11 mouse cellular contexts compared by ENCODE assay signal in the genomic region with DNA sequence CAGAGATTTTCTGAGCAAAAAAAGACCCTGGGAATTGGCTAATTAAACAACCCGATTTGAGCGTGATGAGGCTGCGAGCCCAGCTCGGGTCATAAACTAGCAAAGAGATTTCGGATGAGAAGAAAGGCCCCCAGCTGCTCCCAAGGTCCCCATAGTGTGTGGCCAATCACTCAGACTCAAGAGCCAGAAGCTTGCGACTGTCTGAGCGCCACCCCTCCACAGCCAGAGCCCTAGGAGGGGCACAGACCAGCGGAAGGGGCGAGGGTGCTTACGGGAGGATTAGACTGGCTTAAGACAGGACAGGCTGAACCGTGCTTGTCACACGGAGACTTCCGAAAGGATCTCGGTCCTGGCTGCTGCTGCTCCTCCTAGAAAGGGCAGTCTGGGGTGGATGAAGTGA. TPM values are rescaled to one million over a fixed set of nuclear protein-coding genes. Genes with fewer than 3 reads are reported as not detected.
DNase-seq lines count a peak whose midpoint lies in the region; ATAC-seq and TF ChIP-seq lines count a peak whose summit lies in the region.
"Had no signal": no experiment of that assay in that cellular context is flagged by ENCODE, and none has a peak within 500 bp of the region (broad histone marks: within the 10 kb centered on the region; RNA-seq: fewer than 3 reads in every experiment).

No protein-coding gene starts in this region.

- peaks cover 26% of the 10 kb centered on the region for H3K4me1 ChIP-seq in heart, embryonic 10.5 days
- 0 out of 2 replicates have a peak, but pooled peaks cover 2% of the 10 kb centered on the region for H3K4me1 ChIP-seq in stomach, embryonic 14.5 days (ENCODE audit: control insufficient read depth, insufficient read depth, low read length)
- H3K4me1 ChIP-seq in stomach, postnatal 0 days (replicated peaks; ENCODE audit: control insufficient read depth, insufficient read depth) = no peaks in the 10 kb centered on the region
- H3K4me1 ChIP-seq in midbrain, embryonic 13.5 days (replicated peaks) = peaks cover 20% of the 10 kb centered on the region

- intact Hi-C loops in left cerebral cortex, postnatal 36 days (cut with DNase I) = no loop called here

- DNase-seq in heart, embryonic 10.5 days (ENCODE audit: low spot score) = no peak
- DNase-seq in heart, adult 9 months (ENCODE audit: low spot score in 2 of 2) = no peak
- DNase-seq in stomach, postnatal 0 days (ENCODE audit: low spot score) = no peak
- DNase-seq in gastrocnemius, adult 18-20 months (ENCODE audit: low spot score) = no peak
- no peak for DNase-seq in adrenal gland, adult (ENCODE audit: inconsistent age in 2 of 2, low spot score in 1 of 2)
- DNase-seq in left cerebral cortex, postnatal 36 days (ENCODE audit: low spot score in 2 of 2) = no peak
- DNase-seq: heart, postnatal 10 days had no signal

- peak overlapping the region; percentile 48; the same call in 1 of the 2 replicates for H3K27ac ChIP-seq in heart, embryonic 10.5 days
- H3K27ac ChIP-seq in stomach, embryonic 14.5 days (ENCODE audit: low read length) = no peak overlapping the region
- no peak overlapping the region for H3K27ac ChIP-seq in stomach, postnatal 0 days (replicated peaks)
- H3K27ac ChIP-seq in midbrain, embryonic 13.5 days = peak overlapping the region; percentile 35; the same call in 1 of the 2 replicates

- no peak for TF ChIP-seq EP300 in stomach, postnatal 0 days (optimal IDR thresholded peaks at IDR 0.05)

- WGBS in heart, embryonic 10.5 days = 18% methylated on average over 14 of the region's 14 CpGs
- WGBS in stomach, embryonic 14.5 days = 16% methylated on average over 14 of the region's 14 CpGs
- 21% methylated on average over 14 of the region's 14 CpGs for WGBS in stomach, postnatal 0 days
- WGBS in midbrain, embryonic 13.5 days = 3% methylated on average over 14 of the region's 14 CpGs

- H3K9me3 ChIP-seq in heart, embryonic 10.5 days = no peaks in the 10 kb centered on the region
- no peaks in the 10 kb centered on the region for H3K9me3 ChIP-seq in stomach, embryonic 14.5 days (ENCODE audit: control insufficient read depth, low read depth, low read length)
- no peaks in the 10 kb centered on the region for H3K9me3 ChIP-seq in stomach, postnatal 0 days (ENCODE audit: control insufficient read depth, low read length)
- H3K9me3 ChIP-seq in midbrain, embryonic 13.5 days = no peaks in the 10 kb centered on the region

- no peaks in the 10 kb centered on the region for H3K36me3 ChIP-seq in heart, embryonic 10.5 days
- H3K36me3 ChIP-seq in stomach, embryonic 14.5 days (ENCODE audit: control insufficient read depth, insufficient read depth, low read length) = no peaks in the 10 kb centered on the region
- no peaks in the 10 kb centered on the region for H3K36me3 ChIP-seq in stomach, postnatal 0 days (ENCODE audit: control insufficient read depth, insufficient read depth, low read length)
- H3K36me3 ChIP-seq in midbrain, embryonic 13.5 days = no peaks in the 10 kb centered on the region

- no peak for TF ChIP-seq CTCF in stomach, postnatal 0 days (IDR thresholded peaks at IDR 0.05; ENCODE audit: low read depth)

- H3K4me3 ChIP-seq in heart, embryonic 10.5 days = peak overlapping the region; percentile 28
- H3K4me3 ChIP-seq in stomach, embryonic 14.5 days (ENCODE audit: low read depth, low read length) = no peak overlapping the region
- no peak overlapping the region for H3K4me3 ChIP-seq in stomach, postnatal 0 days (ENCODE audit: low read depth, low read length)
- H3K4me3 ChIP-seq in midbrain, embryonic 13.5 days (replicated peaks) = peak overlapping the region; percentile 19; the same call in 1 of the 2 replicates

- no peak for ATAC-seq in stomach, embryonic 14.5 days (ENCODE audit: insufficient number of reproducible peaks, insufficient read depth, low FRiP score, low read depth)
- ATAC-seq in stomach, postnatal 0 days (ENCODE audit: low FRiP score, low TSS enrichment) = no peak
- peak; percentile 76 for ATAC-seq in midbrain, embryonic 13.5 days
- ATAC-seq: Patski had no signal

- H3K9ac ChIP-seq in stomach, embryonic 14.5 days (replicated peaks; ENCODE audit: low read depth, low read length) = no peak overlapping the region
- H3K9ac ChIP-seq in stomach, postnatal 0 days (ENCODE audit: low read length) = no peak overlapping the region
- peak overlapping the region; percentile 46 for H3K9ac ChIP-seq in midbrain, embryonic 13.5 days (replicated peaks)

- peaks cover 6% of the 10 kb centered on the region; the same call in 1 of the 2 replicates for H3K27me3 ChIP-seq in heart, embryonic 10.5 days (ENCODE audit: insufficient read depth, poor library complexity, severe bottlenecking)
- no peaks in the 10 kb centered on the region for H3K27me3 ChIP-seq in stomach, embryonic 14.5 days (ENCODE audit: control insufficient read depth, insufficient read depth, low read length)
- no peaks in the 10 kb centered on the region for H3K27me3 ChIP-seq in stomach, postnatal 0 days (ENCODE audit: control insufficient read depth, insufficient read depth, low read length)
- peaks cover 15% of the 10 kb centered on the region for H3K27me3 ChIP-seq in midbrain, embryonic 13.5 days

- H3K4me2 ChIP-seq in stomach, embryonic 14.5 days (replicated peaks; ENCODE audit: low read depth, low read length) = peak overlapping the region; percentile 27
- H3K4me2 ChIP-seq in stomach, postnatal 0 days (replicated peaks; ENCODE audit: low read depth) = no peak overlapping the region
- peak overlapping the region; percentile 43 for H3K4me2 ChIP-seq in midbrain, embryonic 13.5 days (replicated peaks)

RNA-seq across cellular contexts. Expression of a gene that starts 42.2 kb away (rescaled TPM):
- 10.6 and 21.6 TPM in 2 replicates for polyA plus RNA-seq in heart, embryonic 10.5 days (2016; fragmentation: Nextera tagmentation; extraction: Ambion mirVana)
- polyA plus RNA-seq in stomach, embryonic 14.5 days (2014; fragmentation: Nextera tagmentation; extraction: Ambion mirVana) = 0.91 and 2.1 TPM in 2 replicates
- 0.05 and 0.18 TPM in 2 replicates for polyA plus RNA-seq in stomach, postnatal 0 days (2015; fragmentation: Nextera tagmentation; extraction: Ambion mirVana)
- polyA plus RNA-seq in midbrain, embryonic 13.5 days (2015; fragmentation: Nextera tagmentation; extraction: Ambion mirVana) = 2.2 and 5.5 TPM in 2 replicates
- total RNA-seq in gastrocnemius, adult 18-20 months (2021) = 1 to 10 TPM; 2.4 to 3.0 TPM
- under 1 TPM in 1 of 2 experiments, not detected in 1; 0.18 TPM for total RNA-seq in left cerebral cortex, postnatal 36 days (2021)
- total RNA-seq: megakaryocyte progenitor cell, adult 5-6 weeks had no signal
- polyA plus RNA-seq: Patski had no signal

Comparison
In these comparisons a context has a peak if more than half of its experiments do, and no peak if none do; other contexts are left out.
1. H3K27ac ChIP-seq: peak in heart, embryonic 10.5 days (single experiment) and midbrain, embryonic 13.5 days (single experiment); none in stomach, embryonic 14.5 days (single experiment) and stomach, postnatal 0 days (single experiment).
2. H3K4me3 ChIP-seq: peak in heart, embryonic 10.5 days (single experiment) and midbrain, embryonic 13.5 days (single experiment); none in stomach, embryonic 14.5 days (single experiment) and stomach, postnatal 0 days (single experiment).